Mouse (Mus musculus) heart, embryonic 13.5 days (tissue): Measurements from ENCODE around the gene Man2a1. TPM values are rescaled to one million over a fixed set of nuclear protein-coding genes. Genes with fewer than 3 reads are reported as not detected.
A peak's percentile ranks its signal among the peaks of the same experiment; 100 is the strongest.

Experiments used
- ATAC-seq: fragments of 200-750 bp; cut with Nextera tagmentation; 2 replicates; pipeline ENCODE4 v1.8.0; 2017; ENCODE audit warnings: moderate TSS enrichment; ENCODE audit not compliant: insufficient number of reproducible peaks, low FRiP score, low TSS enrichment; ENCODE audit errors: extremely low read depth
- H3K27ac ChIP-seq: fragments of 300-500 bp; sonication (generic); replicated peaks from 2 replicates; pipeline ENCODE4 v1.5.1; 2015; ENCODE audit warnings: moderate library complexity, mild to moderate bottlenecking, inconsistent platforms
- H3K27me3 ChIP-seq: fragments of 300-500 bp; sonication (generic); replicated peaks from 2 replicates; pipeline ENCODE4 v1.6.1; 2015; ENCODE audit warnings: mild to moderate bottlenecking, inconsistent platforms
- H3K36me3 ChIP-seq: fragments of 300-500 bp; sonication (generic); 2 replicates; pipeline ENCODE4 v1.6.1; 2015; ENCODE audit warnings: mild to moderate bottlenecking, inconsistent platforms
- H3K4me1 ChIP-seq: fragments of 300-500 bp; sonication (generic); 2 replicates; pipeline ENCODE4 v1.6.1; 2015; ENCODE audit warnings: inconsistent platforms
- H3K4me2 ChIP-seq: fragments of 300-500 bp; sonication (generic); 2 replicates; pipeline ENCODE4 v1.6.1; 2015; ENCODE audit warnings: inconsistent platforms, mild to moderate bottlenecking, moderate library complexity
- H3K4me3 ChIP-seq: fragments of 300-500 bp; sonication (generic); 2 replicates; pipeline ENCODE4 v1.5.1; 2015; ENCODE audit warnings: moderate library complexity, mild to moderate bottlenecking, inconsistent platforms
- H3K9ac ChIP-seq: fragments of 300-500 bp; sonication (generic); 2 replicates; pipeline ENCODE4 v1.6.1; 2015; ENCODE audit warnings: inconsistent platforms, mild to moderate bottlenecking, moderate library complexity
- H3K9me3 ChIP-seq: fragments of 300-500 bp; sonication (generic); 2 replicates; pipeline ENCODE4 v1.6.1; 2016; ENCODE audit warnings: inconsistent platforms
- WGBS: fragments of 180-500 bp; shearing (Covaris S2); methylation state at CpG from one replicate; pipeline ENCODE4 v1.1.7; 2015; ENCODE audit warnings: mixed read lengths; 5-methylcytosine and 5-hydroxymethylcytosine counted together
- polyA plus RNA-seq: library from polyadenylated mRNA; unstranded; fragments of >200 nt; fragmentation: Nextera tagmentation; extraction: Ambion mirVana; gene quantifications from 2 replicates; pipeline ENCODE4 v1.2.1, GENCODE M21; 2015

Gene Man2a1
- polyA plus RNA-seq, 1 experiment from 2014 or later, result 4.4 TPM

GRCm38 (mm10) chr17:64703649-64704230, 103.2 kb downstream of the Man2a1 start:
- Histone ChIP-seq H3K4me1 (no peaks in the 10 kb centered on the region), H3K27ac (no peak overlapping the region), H3K36me3 (no peaks in the 10 kb centered on the region), H3K9me3 (no peaks in the 10 kb centered on the region), H3K27me3 (no peaks in the 10 kb centered on the region), H3K9ac (no peak overlapping the region), H3K4me2 (no peak overlapping the region), H3K4me3 (no peak overlapping the region)
- 86% methylated on average over 4 of the region's 4 CpGs for WGBS
- ATAC-seq, result no peak

GRCm38 (mm10) chr17:64707529-64707928, 107.0 kb downstream of the Man2a1 start:
- Histone ChIP-seq H3K4me2 (no peak overlapping the region), H3K4me1 (no peaks in the 10 kb centered on the region), H3K27me3 (no peaks in the 10 kb centered on the region), H3K9ac (no peak overlapping the region), H3K9me3 (no peaks in the 10 kb centered on the region), H3K27ac (no peak overlapping the region), H3K36me3 (peaks cover 4% of the 10 kb centered on the region), H3K4me3 (no peak overlapping the region)
- no peak; the same call in 1 of the 2 replicates for ATAC-seq
- WGBS, result 54% methylated on average over 6 of the region's 6 CpGs

DNA sequence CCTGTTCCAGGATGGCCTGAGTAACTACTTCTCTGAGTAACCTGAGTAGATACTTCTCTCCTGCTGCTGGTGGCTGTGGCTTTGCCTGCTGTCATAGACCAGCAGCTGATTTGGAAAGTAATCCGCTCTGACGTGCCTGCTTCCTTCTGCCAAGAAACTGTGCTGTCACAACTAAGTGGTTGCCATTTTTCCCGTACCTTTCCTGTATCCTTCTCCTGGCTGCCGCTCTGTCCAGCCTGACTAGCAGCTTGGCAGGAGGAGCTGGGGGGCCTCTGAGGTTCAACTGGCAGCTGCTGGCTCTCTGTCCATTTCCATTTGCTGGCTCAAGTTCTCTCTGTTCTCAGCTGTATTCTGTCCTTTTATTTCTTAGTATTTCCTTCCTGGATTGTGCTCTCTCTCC, 115.8 kb downstream of the Man2a1 start:
- H3K4me1 ChIP-seq, result peaks cover 19% of the 10 kb centered on the region
- ATAC-seq, result no peak
- no peaks in the 10 kb centered on the region for H3K27me3 ChIP-seq
- no peak overlapping the region for H3K9ac ChIP-seq
- no peaks in the 10 kb centered on the region for H3K9me3 ChIP-seq
- WGBS, result 54% methylated on average over 4 of the region's 4 CpGs
- no peak overlapping the region for H3K4me3 ChIP-seq
- peaks cover 30% of the 10 kb centered on the region for H3K36me3 ChIP-seq
- no peak overlapping the region for H3K4me2 ChIP-seq
- peak overlapping the region; percentile 41; the same call in 1 of the 2 replicates for H3K27ac ChIP-seq

- Histone ChIP-seq H3K4me3 (no peak overlapping the region), H3K27ac (no peak overlapping the region), H3K4me1 (peaks cover 21% of the 10 kb centered on the region), H3K4me2 (no peak overlapping the region), H3K9me3 (no peaks in the 10 kb centered on the region), H3K27me3 (no peaks in the 10 kb centered on the region), H3K9ac (no peak overlapping the region), H3K36me3 (peaks cover 11% of the 10 kb centered on the region)
- WGBS, result 65% methylated on average over 5 of the region's 5 CpGs
- ATAC-seq, result no peak
Measured at GRCm38 (mm10) chr17:64719760-64720159, 119.2 kb downstream of the Man2a1 start.

DNA sequence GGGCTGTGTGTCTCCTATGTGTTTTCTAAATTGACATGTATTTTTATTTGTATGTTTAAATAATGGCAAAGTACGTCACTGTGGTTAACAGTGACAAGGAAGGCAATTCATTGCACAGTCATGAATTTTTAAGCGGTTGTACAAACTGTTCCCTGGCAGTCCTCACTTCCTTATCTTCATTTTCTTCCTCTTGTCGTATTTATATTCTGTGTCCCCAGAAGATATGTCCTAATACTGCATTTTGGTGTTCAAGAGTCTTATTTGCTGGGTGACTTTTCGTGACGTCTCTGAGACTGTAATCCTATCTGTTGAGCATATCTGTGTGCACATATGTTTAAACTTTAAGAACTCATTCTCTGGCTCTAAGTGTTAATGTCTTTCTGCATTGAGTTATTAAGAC, 120.6 kb downstream of the Man2a1 start:
- H3K9ac ChIP-seq, result no peak overlapping the region
- WGBS, result 55% methylated on average over 5 of the region's 5 CpGs
- H3K4me1 ChIP-seq, result peaks cover 21% of the 10 kb centered on the region
- peaks cover 14% of the 10 kb centered on the region for H3K36me3 ChIP-seq
- no peak overlapping the region for H3K4me3 ChIP-seq
- no peak overlapping the region for H3K27ac ChIP-seq
- no peaks in the 10 kb centered on the region for H3K27me3 ChIP-seq
- no peak for ATAC-seq
- H3K9me3 ChIP-seq, result no peaks in the 10 kb centered on the region
- H3K4me2 ChIP-seq, result no peak overlapping the region

DNA sequence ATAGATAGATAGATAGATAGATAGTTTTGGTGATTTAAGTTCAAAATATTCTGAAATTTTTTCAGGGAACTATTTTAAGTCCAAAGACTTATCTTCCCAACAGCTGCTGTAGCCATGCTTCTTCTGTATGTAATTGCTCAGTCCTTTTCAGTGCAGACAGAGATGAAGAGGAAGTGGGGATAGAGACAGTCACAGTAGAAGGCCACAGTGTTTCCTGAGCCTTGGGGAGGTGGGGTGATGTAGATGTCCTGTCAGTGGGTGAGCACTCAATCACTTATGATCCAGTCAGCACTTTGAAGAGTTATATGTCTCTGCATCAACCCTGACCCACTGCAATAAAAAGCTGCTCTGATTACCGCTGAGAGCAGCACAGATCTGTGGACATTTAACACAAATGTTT, 122.6 kb downstream of the Man2a1 start:
- Histone ChIP-seq H3K27ac (no peak overlapping the region), H3K9me3 (no peaks in the 10 kb centered on the region), H3K9ac (no peak overlapping the region), H3K4me2 (no peak overlapping the region), H3K27me3 (no peaks in the 10 kb centered on the region), H3K36me3 (peaks cover 8% of the 10 kb centered on the region), H3K4me1 (peaks cover 14% of the 10 kb centered on the region; the same call in 1 of the 2 replicates), H3K4me3 (no peak overlapping the region)
- no peak for ATAC-seq
- 81% methylated on average over 1 of the region's 1 CpGs for WGBS

- H3K27me3 ChIP-seq, result no peaks in the 10 kb centered on the region
- H3K9ac ChIP-seq, result no peak overlapping the region
- no peaks in the 10 kb centered on the region for H3K9me3 ChIP-seq
- H3K4me2 ChIP-seq, result no peak overlapping the region
- no peak overlapping the region for H3K4me3 ChIP-seq
- peaks cover 11% of the 10 kb centered on the region; the same call in 1 of the 2 replicates for H3K4me1 ChIP-seq
- ATAC-seq, result no peak
- peaks cover 14% of the 10 kb centered on the region for H3K36me3 ChIP-seq
- H3K27ac ChIP-seq, result no peak overlapping the region
- WGBS, result 82% methylated on average over 3 of the region's 3 CpGs
Measured at GRCm38 (mm10) chr17:64725214-64725613, 124.7 kb downstream of the Man2a1 start.

GRCm38 (mm10) chr17:64726032-64726431, 125.5 kb downstream of the Man2a1 start:
- 78% methylated on average over 7 of the region's 7 CpGs for WGBS
- no peak overlapping the region for H3K9ac ChIP-seq
- ATAC-seq, result no peak

DNA sequence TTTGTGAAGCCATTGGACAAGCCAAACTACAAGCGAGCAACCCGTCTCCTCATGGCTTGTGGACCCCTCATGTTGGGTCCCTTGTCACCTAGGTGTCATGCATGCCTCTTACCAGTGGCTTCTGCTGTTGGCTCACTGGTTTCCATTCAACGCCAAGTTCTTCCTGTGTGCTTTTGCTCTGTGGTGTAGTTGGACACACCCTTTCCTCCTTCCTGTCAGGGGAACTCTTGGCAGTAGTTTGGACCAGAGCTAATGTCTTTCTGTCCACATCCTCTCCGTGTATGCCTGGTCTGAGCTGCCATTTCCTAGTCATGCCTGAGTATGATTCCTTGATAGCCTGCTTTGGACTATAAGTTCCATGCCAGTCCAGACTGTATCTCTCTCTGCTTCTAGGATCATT, 135.0 kb downstream of the Man2a1 start:
- Histone ChIP-seq H3K9ac (no peak overlapping the region), H3K4me1 (peaks cover 5% of the 10 kb centered on the region; the same call in 1 of the 2 replicates), H3K9me3 (no peaks in the 10 kb centered on the region), H3K4me2 (no peak overlapping the region), H3K36me3 (peaks cover 39% of the 10 kb centered on the region), H3K27me3 (no peaks in the 10 kb centered on the region), H3K4me3 (no peak overlapping the region), H3K27ac (no peak overlapping the region)
- WGBS, result 80% methylated on average over 4 of the region's 4 CpGs
- no peak for ATAC-seq

More at GRCm38 (mm10) chr17:64726032-64726431, 125.5 kb downstream of the Man2a1 start:
- H3K4me2 ChIP-seq, result no peak overlapping the region
- H3K27ac ChIP-seq, result no peak overlapping the region
- H3K36me3 ChIP-seq, result peaks cover 14% of the 10 kb centered on the region
- no peaks in the 10 kb centered on the region for H3K9me3 ChIP-seq
- no peak overlapping the region for H3K4me3 ChIP-seq
- H3K27me3 ChIP-seq, result no peaks in the 10 kb centered on the region
- H3K4me1 ChIP-seq, result peaks cover 5% of the 10 kb centered on the region; the same call in 1 of the 2 replicates

- H3K4me3 ChIP-seq, result no peak overlapping the region
- H3K4me2 ChIP-seq, result no peak overlapping the region
- H3K4me1 ChIP-seq, result peaks cover 5% of the 10 kb centered on the region; the same call in 1 of the 2 replicates
- WGBS, result 62% methylated on average over 1 of the region's 1 CpGs
- H3K9ac ChIP-seq, result no peak overlapping the region
- H3K27me3 ChIP-seq, result no peaks in the 10 kb centered on the region
- no peaks in the 10 kb centered on the region for H3K9me3 ChIP-seq
- no peak for ATAC-seq
- H3K36me3 ChIP-seq, result peaks cover 60% of the 10 kb centered on the region
- no peak overlapping the region for H3K27ac ChIP-seq
Measured at GRCm38 (mm10) chr17:64737918-64738317, 137.4 kb downstream of the Man2a1 start.

- Histone ChIP-seq H3K4me1 (peaks cover 10% of the 10 kb centered on the region; the same call in 1 of the 2 replicates), H3K36me3 (peaks cover 59% of the 10 kb centered on the region), H3K4me3 (no peak overlapping the region), H3K27ac (no peak overlapping the region), H3K4me2 (no peak overlapping the region), H3K27me3 (no peaks in the 10 kb centered on the region), H3K9ac (no peak overlapping the region), H3K9me3 (no peaks in the 10 kb centered on the region)
- no peak for ATAC-seq
- WGBS, result 82% methylated on average over 6 of the region's 6 CpGs
Measured at GRCm38 (mm10) chr17:64739129-64739528, 138.6 kb downstream of the Man2a1 start.
